In genomic region chr11:73024236-73024904, GRCm38 (mm10) we compare ENCODE assay signal across 8 mouse cellular contexts. TPM values are rescaled to one million over a fixed set of nuclear protein-coding genes. Genes with fewer than 3 reads are reported as not detected.
DNase-seq lines count a peak whose midpoint lies in the region; ATAC-seq lines count a peak whose summit lies in the region.
"Had no signal": no experiment of that assay in that cellular context is flagged by ENCODE, and none has a peak within 500 bp of the region (broad histone marks: within the 10 kb centered on the region; RNA-seq: fewer than 3 reads in every experiment).

No protein-coding gene starts in this region.

- no peak overlapping the region for H3K4me3 ChIP-seq in intestine, embryonic 16.5 days (ENCODE audit: low read length)
- no peak overlapping the region for H3K4me3 ChIP-seq in lung, embryonic 15.5 days
- H3K4me3 ChIP-seq in stomach, embryonic 15.5 days (replicated peaks), result no peak overlapping the region
- H3K4me3 ChIP-seq: embryonic facial prominence, embryonic 12.5 days had no signal

- peaks cover 8% of the 10 kb centered on the region; the same call in 1 of the 2 replicates for H3K27me3 ChIP-seq in intestine, embryonic 16.5 days (replicated peaks; ENCODE audit: control insufficient read depth, insufficient read depth, low read length)
- H3K27me3 ChIP-seq in lung, embryonic 15.5 days, result peaks cover 20% of the 10 kb centered on the region
- H3K27me3 ChIP-seq in stomach, embryonic 15.5 days (replicated peaks), result peaks cover 15% of the 10 kb centered on the region; the same call in 1 of the 2 replicates

- peak overlapping the region; percentile 63 for H3K27ac ChIP-seq in intestine, embryonic 16.5 days (ENCODE audit: low read length)
- H3K27ac ChIP-seq in lung, embryonic 15.5 days, result peak overlapping the region; percentile 22
- peak overlapping the region; percentile 23; the same call in 1 of the 2 replicates for H3K27ac ChIP-seq in stomach, embryonic 15.5 days
- H3K27ac ChIP-seq: embryonic facial prominence, embryonic 12.5 days had no signal

- H3K9me3 ChIP-seq in intestine, embryonic 16.5 days (ENCODE audit: control insufficient read depth, low read length), result no peaks in the 10 kb centered on the region
- no peaks in the 10 kb centered on the region for H3K9me3 ChIP-seq in lung, embryonic 15.5 days
- no peaks in the 10 kb centered on the region for H3K9me3 ChIP-seq in stomach, embryonic 15.5 days
- H3K9me3 ChIP-seq: embryonic facial prominence, embryonic 12.5 days had no signal

- no peak overlapping the region for H3K4me2 ChIP-seq in intestine, embryonic 16.5 days (ENCODE audit: low read depth, low read length)
- H3K4me2 ChIP-seq in lung, embryonic 15.5 days, result 0 out of 2 replicates have a peak overlapping the region, but pooled peaks have one; percentile 8
- H3K4me2 ChIP-seq in stomach, embryonic 15.5 days, result no peak overlapping the region
- H3K4me2 ChIP-seq: embryonic facial prominence, embryonic 12.5 days had no signal

- ATAC-seq in intestine, embryonic 16.5 days, result peak; percentile 65
- no peak for ATAC-seq in lung, embryonic 15.5 days (ENCODE audit: borderline replicate concordance, extremely low read depth, low FRiP score, low TSS enrichment)
- 0 out of 2 replicates have a peak, but pooled peaks have one; percentile 13 for ATAC-seq in stomach, embryonic 15.5 days (ENCODE audit: insufficient read depth, low FRiP score, low read depth)

- peak overlapping the region; percentile 21; the same call in 1 of the 2 replicates for H3K9ac ChIP-seq in intestine, embryonic 16.5 days (ENCODE audit: low read depth, low read length)
- H3K9ac ChIP-seq in lung, embryonic 15.5 days, result no peak overlapping the region
- no peak overlapping the region for H3K9ac ChIP-seq in stomach, embryonic 15.5 days
- H3K9ac ChIP-seq: embryonic facial prominence, embryonic 12.5 days had no signal

- DNase-seq in B cell, adult 2 months, result peak; percentile 84 to 87
- DNase-seq in MEL-GATA-1-ER (ENCODE audit: extremely low read depth, low read depth) (peak; percentile 89), adipocyte (ENCODE audit: low spot score) (no peak)
- no peak for DNase-seq in layer of hippocampus, postnatal 14 days (ENCODE audit: low spot score in 2 of 2)

- no peaks in the 10 kb centered on the region for H3K36me3 ChIP-seq in intestine, embryonic 16.5 days (ENCODE audit: control insufficient read depth, insufficient read depth, low read length)
- H3K36me3 ChIP-seq in lung, embryonic 15.5 days, result no peaks in the 10 kb centered on the region
- peaks cover 6% of the 10 kb centered on the region; the same call in 1 of the 2 replicates for H3K36me3 ChIP-seq in stomach, embryonic 15.5 days
- H3K36me3 ChIP-seq: embryonic facial prominence, embryonic 12.5 days had no signal

- peaks cover 27% of the 10 kb centered on the region for H3K4me1 ChIP-seq in intestine, embryonic 16.5 days (ENCODE audit: control insufficient read depth, insufficient read depth, low read length)
- peaks cover 38% of the 10 kb centered on the region for H3K4me1 ChIP-seq in lung, embryonic 15.5 days
- peaks cover 30% of the 10 kb centered on the region; the same call in 1 of the 2 replicates for H3K4me1 ChIP-seq in stomach, embryonic 15.5 days

- 49% methylated on average over 7 of the region's 7 CpGs for WGBS in intestine, embryonic 16.5 days
- 38% methylated on average over 7 of the region's 7 CpGs for WGBS in lung, embryonic 15.5 days
- WGBS in stomach, embryonic 15.5 days, result 52% methylated on average over 7 of the region's 7 CpGs

RNA-seq across cellular contexts. Expression of gene Camkk1, which starts 5.6 kb away (rescaled TPM):
- 8.1 and 8.9 TPM in 2 replicates for polyA plus RNA-seq in intestine, embryonic 16.5 days (2015; fragmentation: Nextera tagmentation; extraction: Ambion mirVana)
- polyA plus RNA-seq in lung, embryonic 15.5 days (2015; fragmentation: Nextera tagmentation; extraction: Ambion mirVana), result 7.7 and 7.8 TPM in 2 replicates
- 10.6 and 10.9 TPM in 2 replicates for polyA plus RNA-seq in stomach, embryonic 15.5 days (2015; fragmentation: Nextera tagmentation; extraction: Ambion mirVana)
- total RNA-seq in layer of hippocampus, postnatal 14 days (2021), result 10 to 100 TPM; 80.5 to 82.7 TPM

RNA-seq across cellular contexts. Expression of gene Ncbp3, which starts 23.2 kb away (rescaled TPM):
- 7.7 and 8.3 TPM in 2 replicates for polyA plus RNA-seq in intestine, embryonic 16.5 days (2015; fragmentation: Nextera tagmentation; extraction: Ambion mirVana)
- 11.0 and 12.5 TPM in 2 replicates for polyA plus RNA-seq in lung, embryonic 15.5 days (2015; fragmentation: Nextera tagmentation; extraction: Ambion mirVana)
- polyA plus RNA-seq in stomach, embryonic 15.5 days (2015; fragmentation: Nextera tagmentation; extraction: Ambion mirVana), result 10.4 and 12.0 TPM in 2 replicates
- total RNA-seq in layer of hippocampus, postnatal 14 days (2021), result 1 to 10 TPM; 9.4 to 9.7 TPM

RNA-seq across cellular contexts. Expression of gene P2rx1, which starts 25.5 kb away (rescaled TPM):
- polyA plus RNA-seq in intestine, embryonic 16.5 days (2015; fragmentation: Nextera tagmentation; extraction: Ambion mirVana), result 15.7 and 16.5 TPM in 2 replicates
- polyA plus RNA-seq in lung, embryonic 15.5 days (2015; fragmentation: Nextera tagmentation; extraction: Ambion mirVana), result 1.6 and 2.2 TPM in 2 replicates
- polyA plus RNA-seq in stomach, embryonic 15.5 days (2015; fragmentation: Nextera tagmentation; extraction: Ambion mirVana), result 33.7 and 52.1 TPM in 2 replicates
- total RNA-seq in layer of hippocampus, postnatal 14 days (2021), result under 1 TPM; 0.65 to 0.83 TPM

Comparison
In these comparisons a context has a peak if more than half of its experiments do, and no peak if none do; other contexts are left out.
1. DNase-seq: peak in B cell, adult 2 months (2 of 2) and MEL-GATA-1-ER (single experiment); none in adipocyte (single experiment) and layer of hippocampus, postnatal 14 days (0 of 2).
2. Peak in every context shown above with its lines, with median percentiles within 50 percentile points of each other: H3K27ac ChIP-seq.